Mouse (Mus musculus) spleen, postnatal 0 days (tissue): ENCODE data around the gene Olfr1157. TPM values are rescaled to one million over a fixed set of nuclear protein-coding genes. Genes with fewer than 3 reads are reported as not detected.

ENCODE experiments used
- polyA plus RNA-seq: library from polyadenylated mRNA; unstranded; fragments of >200 nt; fragmentation: Nextera tagmentation; extraction: Ambion mirVana; gene quantifications from 2 replicates; pipeline ENCODE4 v1.2.1, GENCODE M21; 2015

Gene Olfr1157
- not detected in 2 replicates for polyA plus RNA-seq

DNA sequence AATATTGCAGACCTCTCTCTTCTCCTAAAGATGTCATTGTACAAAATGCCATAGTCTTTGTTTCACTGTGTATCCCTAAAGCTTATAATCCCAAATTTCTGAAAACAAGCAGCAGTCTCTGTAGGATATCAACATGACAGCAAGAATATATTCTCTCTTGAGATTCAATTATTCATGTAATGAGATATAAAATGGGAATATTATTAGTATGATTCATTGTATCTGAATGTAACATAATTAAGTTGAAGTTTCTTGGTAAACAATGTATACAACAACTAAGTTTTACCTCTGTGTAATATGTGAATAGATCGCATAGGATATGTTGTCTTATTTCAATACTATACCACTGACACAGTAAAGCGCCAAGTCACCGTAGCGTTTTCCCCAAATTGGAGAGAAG is at the start of gene Olfr1157:
TSS of gene Olfr1157 (minus strand) at position 101 of the 400 bp plus-strand sequence.

DNA sequence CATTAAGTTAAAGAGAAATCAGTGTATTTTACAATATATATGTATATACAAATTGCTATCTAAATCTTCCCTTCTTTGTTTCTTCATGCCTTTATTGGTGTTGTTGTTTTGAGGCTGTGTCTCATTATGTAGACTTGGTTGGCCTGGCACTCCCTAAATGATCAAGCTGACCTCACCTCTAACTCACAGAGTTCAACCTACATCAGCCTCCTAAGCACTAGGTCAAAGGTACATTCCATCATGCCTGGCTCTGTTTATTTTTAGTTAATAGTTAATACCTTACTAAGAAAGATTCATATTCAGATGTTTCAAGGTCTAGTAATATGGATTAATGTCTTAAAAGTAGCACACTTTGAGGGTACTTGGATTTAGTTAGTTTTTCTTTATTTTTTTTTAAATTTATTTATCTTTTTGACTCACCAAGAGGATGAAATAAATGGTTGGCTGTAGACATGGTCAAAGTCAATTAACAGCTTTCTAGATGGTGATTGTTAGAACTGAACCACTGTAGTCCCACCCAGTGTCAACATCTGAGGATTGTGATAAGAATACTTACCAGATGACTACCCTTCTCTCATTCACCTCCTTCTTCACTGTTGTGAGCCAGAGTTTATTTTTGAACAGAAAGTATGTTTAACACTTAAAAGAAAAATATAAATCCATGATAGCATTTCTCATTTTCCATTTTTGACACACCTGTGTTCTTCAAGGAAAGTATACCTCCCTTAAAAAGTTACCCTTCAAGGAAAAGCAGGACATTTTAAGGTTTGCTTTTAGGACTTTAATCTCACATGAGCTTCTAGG is 39.6 kb upstream of the Olfr1157 start, which contains the start of gene Olfr1160:
TSS of gene Olfr1160 (minus strand) at position 754 of the 804 bp plus-strand sequence.

DNA sequence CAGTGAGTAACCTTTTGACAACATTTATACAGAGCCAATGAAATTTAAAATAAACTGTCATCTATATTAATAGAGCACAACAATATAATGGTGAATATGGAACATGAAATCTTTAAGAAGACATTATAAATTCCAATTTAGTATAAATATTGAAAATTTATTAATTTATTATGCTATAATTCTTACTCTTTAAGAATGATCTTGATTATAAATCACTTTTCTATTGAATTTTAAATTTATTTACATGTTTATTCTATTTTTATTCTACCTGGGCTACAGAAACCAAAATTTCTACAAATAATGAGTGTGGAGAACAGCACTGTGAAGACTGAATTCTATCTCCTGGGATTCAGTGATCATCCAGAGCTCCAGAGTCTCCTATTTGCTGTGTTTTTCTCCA is 21.7 kb upstream of the Olfr1157 start, which contains the start of gene Olfr1158:
TSS of gene Olfr1158 (plus strand) at position 301 of the 400 bp plus-strand sequence.

DNA sequence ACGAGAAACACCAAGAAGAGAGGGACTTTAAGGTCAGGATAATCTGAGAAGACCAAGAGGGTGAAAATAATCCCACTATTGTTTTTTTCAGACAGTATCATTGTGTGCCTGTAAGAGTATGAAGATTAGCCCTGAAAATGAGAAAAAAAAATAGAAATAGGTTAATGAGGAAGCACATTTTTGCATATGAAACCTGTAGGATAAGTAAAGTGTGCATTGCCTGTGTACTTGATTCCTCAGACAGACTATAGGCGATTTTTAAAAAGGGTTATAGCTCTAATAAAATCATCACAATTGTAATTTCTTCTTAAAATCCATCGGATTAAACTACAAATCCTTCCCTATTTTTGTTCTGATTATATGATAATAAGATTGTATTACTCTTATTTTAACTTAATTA is 6.5 kb upstream of the Olfr1157 start, which contains the start of gene Olfr74:
TSS of gene Olfr74 (minus strand) at position 101 of the 400 bp plus-strand sequence.

DNA sequence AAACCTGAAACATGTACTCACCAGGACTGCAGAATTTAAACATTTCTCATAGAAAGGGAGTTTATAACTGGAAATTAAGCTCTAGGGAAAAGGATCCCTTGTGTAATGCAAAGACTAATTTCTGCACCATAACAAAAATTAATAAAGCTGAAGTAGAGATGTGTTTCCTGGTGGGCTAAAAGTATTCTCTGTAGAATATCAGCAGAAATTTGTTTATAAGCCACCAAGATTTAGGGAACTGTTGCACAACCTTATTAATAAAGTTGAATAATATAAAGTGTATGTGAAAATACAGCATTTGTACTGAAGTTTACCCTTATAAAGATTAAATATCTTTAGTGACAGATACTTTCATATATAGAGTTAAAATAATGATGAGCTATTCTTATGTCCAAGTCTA is 15.1 kb downstream of the Olfr1157 start, which contains the start of gene Olfr1156:
TSS of gene Olfr1156 (minus strand) at position 101 of the 400 bp plus-strand sequence.

DNA sequence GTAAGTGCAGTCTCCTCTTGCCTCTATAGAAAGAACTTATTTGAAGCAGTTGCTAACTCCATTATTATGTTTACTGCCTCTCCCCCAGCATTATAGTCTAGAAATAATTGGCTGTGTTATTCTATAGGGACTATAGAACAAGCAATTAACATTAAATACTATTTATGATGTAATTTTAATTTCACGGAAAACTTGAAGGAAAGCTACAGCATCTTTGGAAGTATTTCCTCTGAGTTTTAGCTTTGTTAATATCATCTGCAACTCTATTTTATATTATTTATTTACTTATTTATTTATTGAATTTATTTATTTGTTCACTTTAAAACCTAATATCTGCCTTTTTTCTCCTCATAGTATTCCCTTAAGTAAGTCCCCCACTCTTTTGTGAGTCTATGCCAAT is 23.1 kb downstream of the Olfr1157 start, which contains the start of gene Olfr1155:
TSS of gene Olfr1155 (minus strand) at position 101 of the 400 bp plus-strand sequence.

Other genes with a start within 250 kb of the Olfr1157 start
- gene Olfr1138, start 228.3 kb downstream of the Olfr1157 start, polyA plus RNA-seq: not detected in 2 replicates
- not detected in 2 replicates for gene Olfr1140, start 224.5 kb downstream of the Olfr1157 start, polyA plus RNA-seq
- not detected in 2 replicates for gene Olfr1141, start 214.3 kb downstream of the Olfr1157 start, polyA plus RNA-seq
- gene Olfr152, start 188.8 kb downstream of the Olfr1157 start, polyA plus RNA-seq: not detected in 2 replicates
- not detected in 2 replicates for gene Olfr1143, start 167.7 kb downstream of the Olfr1157 start, polyA plus RNA-seq
- gene Olfr1145, start 158.5 kb downstream of the Olfr1157 start, polyA plus RNA-seq: not detected in 2 replicates
- gene Olfr1148, start 137.8 kb downstream of the Olfr1157 start, polyA plus RNA-seq: not detected in 2 replicates
- gene Olfr1150-ps1, start 124.3 kb downstream of the Olfr1157 start, polyA plus RNA-seq: not detected in 2 replicates
- not detected in 2 replicates for gene Olfr1151, start 112.4 kb downstream of the Olfr1157 start, polyA plus RNA-seq
- 0.02 TPM in 1 of 2 replicates, not detected in the other for gene Olfr1152, start 101.8 kb downstream of the Olfr1157 start, polyA plus RNA-seq
- not detected in 2 replicates for gene Olfr1153, start 73.3 kb downstream of the Olfr1157 start, polyA plus RNA-seq
- gene Olfr1154, start 63.1 kb downstream of the Olfr1157 start, polyA plus RNA-seq: not detected in 2 replicates
- gene Olfr1155, start 23.2 kb downstream of the Olfr1157 start, polyA plus RNA-seq: not detected in 2 replicates
- not detected in 2 replicates for gene Olfr1156, start 15.2 kb downstream of the Olfr1157 start, polyA plus RNA-seq
- gene Olfr74, start 6.4 kb upstream of the Olfr1157 start, polyA plus RNA-seq: not detected in 2 replicates
- gene Olfr1158, start 21.8 kb upstream of the Olfr1157 start, polyA plus RNA-seq: not detected in 2 replicates
- not detected in 2 replicates for gene Olfr1160, start 40.0 kb upstream of the Olfr1157 start, polyA plus RNA-seq
- not detected in 2 replicates for gene Olfr1161, start 54.5 kb upstream of the Olfr1157 start, polyA plus RNA-seq
- not detected in 2 replicates for gene Olfr73, start 69.4 kb upstream of the Olfr1157 start, polyA plus RNA-seq
- gene Olfr1162, start 82.8 kb upstream of the Olfr1157 start, polyA plus RNA-seq: not detected in 2 replicates
- not detected in 2 replicates for gene Olfr1163, start 103.5 kb upstream of the Olfr1157 start, polyA plus RNA-seq
- not detected in 2 replicates for gene Olfr1164, start 125.7 kb upstream of the Olfr1157 start, polyA plus RNA-seq
- not detected in 2 replicates for gene Olfr1166, start 160.0 kb upstream of the Olfr1157 start, polyA plus RNA-seq
- gene Olfr1167, start 186.9 kb upstream of the Olfr1157 start, polyA plus RNA-seq: not detected in 2 replicates
- gene Olfr1168, start 213.6 kb upstream of the Olfr1157 start, polyA plus RNA-seq: not detected in 2 replicates